Mouse (Mus musculus) central nervous system, embryonic 18 days (tissue): ENCODE results near the gene Cyp2d34. TPM values are rescaled to one million over a fixed set of nuclear protein-coding genes. Genes with fewer than 3 reads are reported as not detected.

Experiments
- polyA plus RNA-seq: library from polyadenylated mRNA; depleted of rRNA; stranded (reverse); fragments of >200 nt; gene quantifications from 2 replicates; pipeline ENCODE4 v1.2.3, GENCODE M21; 2012; rRNA removed

The Cyp2d34 gene
- not detected in 2 replicates for polyA plus RNA-seq

GRCm38 (mm10) chr15:82620531-82621202 lies at the start of gene Cyp2d34:
TSS of gene Cyp2d34 (minus strand) at chr15:82620946.

Other genes with a start within 250 kb of the Cyp2d34 start
- 8.8 and 10.3 TPM in 2 replicates for gene Cyp2d22, start 240.7 kb downstream of the Cyp2d34 start, polyA plus RNA-seq
- not detected in 2 replicates for gene Cyp2d11, start 226.9 kb downstream of the Cyp2d34 start, polyA plus RNA-seq
- gene Cyp2d10, start 213.8 kb downstream of the Cyp2d34 start, polyA plus RNA-seq = 0.07 TPM in 1 of 2 replicates, not detected in the other
- not detected in 2 replicates for gene Cyp2d9, start 187.5 kb downstream of the Cyp2d34 start, polyA plus RNA-seq
- gene Cyp2d12, start 65.9 kb downstream of the Cyp2d34 start, polyA plus RNA-seq = not detected in 2 replicates
- gene Cyp2d40, start 143.2 kb upstream of the Cyp2d34 start, polyA plus RNA-seq = 0.09 and 0.12 TPM in 2 replicates
- 0.10 and 0.19 TPM in 2 replicates for gene Cyp2d26, start 173.3 kb upstream of the Cyp2d34 start, polyA plus RNA-seq